Mouse (Mus musculus) megakaryocyte-erythroid progenitor cell, adult 5-6 weeks (primary cell): ENCODE data around the gene Cadm4. TPM values are rescaled to one million over a fixed set of nuclear protein-coding genes. Genes with fewer than 3 reads are reported as not detected.
A peak's percentile ranks its signal among the peaks of the same experiment; 100 is the strongest.
"Not testable (repeated sequence)": the region's sequence is repeated elsewhere in the genome, so short reads cannot be mapped to it uniquely, and the experiment has no call there.

Experiments
- ATAC-seq: replicated peaks from 2 replicates; pipeline ENCODE4 v1.8.0; 2016; ENCODE audit warnings: mild to moderate bottlenecking, inconsistent platforms; ENCODE audit not compliant: severe bottlenecking, poor library complexity, low FRiP score, low TSS enrichment
- total RNA-seq, 2 experiments: library from RNA; stranded (forward) in 1 of 2; stranded (reverse) in 1 of 2; fragments of 200-1000, 215-1000 nt in 1 of 2; fragments of >200 nt in 1 of 2; fragmentation: Nextera tagmentation in 1 of 2; gene quantifications; 2 replicates each; pipeline ENCODE4 v1.2.3; 2014 to 2017

Gene Cadm4
- total RNA-seq, 2 experiments from 2014 or later: not detected

GRCm38 (mm10) chr7:24462388-24463319 lies 19.2 kb upstream of the Cadm4 start, which contains the start of gene Plaur:
TSS of gene Plaur (plus strand) at chr7:24462484.
- peak; percentile 33; the same call in 1 of the 2 replicates for ATAC-seq

GRCm38 (mm10) chr7:24466835-24467234 lies 15.0 kb upstream of the Cadm4 start:
- no peak for ATAC-seq

- ATAC-seq: no peak
Measured at GRCm38 (mm10) chr7:24467886-24468285, 13.9 kb upstream of the Cadm4 start.

GRCm38 (mm10) chr7:24469126-24469525 lies 12.7 kb upstream of the Cadm4 start:
- no peak; the same call in 1 of the 2 replicates for ATAC-seq

- no peak for ATAC-seq
Measured at GRCm38 (mm10) chr7:24470356-24470755, 11.5 kb upstream of the Cadm4 start.

- ATAC-seq: no peak
Measured at GRCm38 (mm10) chr7:24472442-24472841, 9.4 kb upstream of the Cadm4 start.

GRCm38 (mm10) chr7:24472937-24473336 lies 8.9 kb upstream of the Cadm4 start:
- ATAC-seq: peak; percentile 58

GRCm38 (mm10) chr7:24473913-24474529 lies 7.8 kb upstream of the Cadm4 start:
- ATAC-seq: peak; percentile 75

- ATAC-seq: no peak
Measured at GRCm38 (mm10) chr7:24474811-24475506, 6.9 kb upstream of the Cadm4 start.

- no peak for ATAC-seq
Measured at GRCm38 (mm10) chr7:24476338-24476737, 5.5 kb upstream of the Cadm4 start.

- ATAC-seq: no peak
Measured at GRCm38 (mm10) chr7:24476856-24477255, 5.0 kb upstream of the Cadm4 start.

GRCm38 (mm10) chr7:24478911-24479310 lies 2.9 kb upstream of the Cadm4 start:
- ATAC-seq: no peak

GRCm38 (mm10) chr7:24479685-24480084 lies 2.1 kb upstream of the Cadm4 start:
- no peak for ATAC-seq

- ATAC-seq: no peak
Measured at GRCm38 (mm10) chr7:24480121-24480941, 1.5 kb upstream of the Cadm4 start.

- no peak for ATAC-seq
Measured at GRCm38 (mm10) chr7:24480986-24481473, 793 bp upstream of the Cadm4 start.

- ATAC-seq: no peak
Measured at GRCm38 (mm10) chr7:24482208-24483020, 591 bp downstream of the Cadm4 start.

- not testable (repeated sequence) for ATAC-seq
Measured at GRCm38 (mm10) chr7:24483291-24483690, 1.5 kb downstream of the Cadm4 start.

- no peak for ATAC-seq
Measured at GRCm38 (mm10) chr7:24485481-24485880, 3.7 kb downstream of the Cadm4 start.
